Mouse (Mus musculus): Measurements from ENCODE around the gene Tpm3-rs7. TPM values are rescaled to one million over a fixed set of nuclear protein-coding genes. Genes with fewer than 3 reads are reported as not detected.
"Not testable (repeated sequence)": the region's sequence is repeated elsewhere in the genome, so short reads cannot be mapped to it uniquely, and the experiment has no call there.

The Tpm3-rs7 gene
- 2.7 and 4.4 TPM in 2 replicates for polyA plus RNA-seq (2015; fragmentation: Nextera tagmentation; extraction: Ambion mirVana)

- H3K36me3 ChIP-seq; H3K27me3 ChIP-seq; H3K4me1 ChIP-seq (replicated peaks); H3K27ac ChIP-seq; H3K9ac ChIP-seq; H3K4me2 ChIP-seq; ATAC-seq (ENCODE audit: low read depth); H3K9me3 ChIP-seq (replicated peaks); DNase-seq; H3K4me3 ChIP-seq (replicated peaks): not testable (repeated sequence)
- WGBS (ENCODE audit: insufficient replicate concordance), result 91% methylated on average over 16 of the region's 16 CpGs
Observed at GRCm38 (mm10) chr14:113314499-113314898, at the start of gene Tpm3-rs7. Gene Tpm3-rs7 (plus strand): TSS chr14:113314608.

DNA sequence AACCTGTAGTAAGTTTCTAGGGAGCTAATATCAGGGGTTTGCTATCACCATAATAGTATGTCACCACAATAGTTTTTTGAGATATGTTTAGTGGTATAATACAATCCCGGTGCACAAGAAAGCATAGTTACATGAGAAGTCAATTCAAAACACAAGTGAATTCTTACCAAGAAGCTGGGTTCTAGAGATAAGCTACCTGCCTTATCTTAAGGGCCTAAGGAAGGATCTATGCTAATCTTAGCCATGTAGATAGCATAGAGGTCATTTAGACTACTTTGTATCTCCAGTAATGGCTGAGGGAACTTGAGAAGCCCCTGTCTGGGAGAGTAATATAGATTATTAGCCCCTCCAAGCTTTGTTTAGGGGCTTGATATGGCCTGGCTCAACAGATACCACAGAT is 2.6 kb downstream of the Tpm3-rs7 start:
- DNase-seq, result no peak
- ATAC-seq (ENCODE audit: low read depth), result no peak
- WGBS (ENCODE audit: insufficient replicate concordance), result 80% methylated on average over 1 of the region's 1 CpGs

GRCm38 (mm10) chr14:113363361-113363760 is 49.0 kb downstream of the Tpm3-rs7 start:
- no peaks in the 10 kb centered on the region for H3K36me3 ChIP-seq
- no peaks in the 10 kb centered on the region for H3K9me3 ChIP-seq (replicated peaks)
- no peak overlapping the region for H3K4me2 ChIP-seq
- no peak overlapping the region for H3K27ac ChIP-seq
- no peaks in the 10 kb centered on the region for H3K4me1 ChIP-seq (replicated peaks)
- no peaks in the 10 kb centered on the region for H3K27me3 ChIP-seq
- 63% methylated on average over 1 of the region's 1 CpGs for WGBS (ENCODE audit: insufficient replicate concordance)
- no peak overlapping the region for H3K9ac ChIP-seq
- no peak for ATAC-seq (ENCODE audit: low read depth)
- no peak overlapping the region for H3K4me3 ChIP-seq (replicated peaks)
- DNase-seq, result no peak

More for the DNA sequence above, 2.6 kb downstream of the Tpm3-rs7 start:
- Histone ChIP-seq H3K9me3 (replicated peaks) (no peaks in the 10 kb centered on the region), H3K4me3 (replicated peaks) (no peak overlapping the region), H3K9ac (no peak overlapping the region), H3K4me2 (no peak overlapping the region), H3K36me3 (no peaks in the 10 kb centered on the region), H3K27ac (no peak overlapping the region), H3K27me3 (no peaks in the 10 kb centered on the region), H3K4me1 (replicated peaks) (no peaks in the 10 kb centered on the region)
